Mouse (Mus musculus): ENCODE results near the gene Gm13279. TPM values are rescaled to one million over a fixed set of nuclear protein-coding genes. Genes with fewer than 3 reads are reported as not detected.
"Not testable (repeated sequence)": the region's sequence is repeated elsewhere in the genome, so short reads cannot be mapped to it uniquely, and the experiment has no call there.

Gm13279 gene
- total RNA-seq (2021): not detected
- long read RNA-seq, experiment 1: 0 reads
- long read RNA-seq, experiment 2: 0 reads

DNA sequence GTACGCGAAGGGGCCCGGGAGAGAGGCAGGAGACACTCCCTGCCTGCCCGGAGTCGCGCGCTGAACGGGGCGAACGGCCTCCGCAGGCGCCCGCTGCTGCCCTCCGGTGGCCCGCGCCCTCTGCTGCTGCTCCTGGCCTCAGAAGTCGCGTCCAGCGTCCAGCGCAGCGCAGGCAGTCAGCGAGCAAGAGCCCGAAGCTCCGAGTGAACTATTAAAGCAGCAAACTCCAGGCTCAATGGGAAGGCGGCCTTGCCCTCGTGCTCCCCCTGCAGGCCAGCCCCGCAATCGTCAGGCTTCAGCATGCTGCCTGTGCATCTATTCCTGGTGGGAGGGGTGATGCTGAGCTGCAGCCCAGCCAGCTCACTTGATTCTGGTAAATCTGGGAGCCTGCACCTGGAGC, at the start of gene Gm13279:
Gene Gm13279, plus strand, starts transcription at position 301 of the 400 bp plus-strand sequence.
- not testable (repeated sequence) for DNase-seq

DNA sequence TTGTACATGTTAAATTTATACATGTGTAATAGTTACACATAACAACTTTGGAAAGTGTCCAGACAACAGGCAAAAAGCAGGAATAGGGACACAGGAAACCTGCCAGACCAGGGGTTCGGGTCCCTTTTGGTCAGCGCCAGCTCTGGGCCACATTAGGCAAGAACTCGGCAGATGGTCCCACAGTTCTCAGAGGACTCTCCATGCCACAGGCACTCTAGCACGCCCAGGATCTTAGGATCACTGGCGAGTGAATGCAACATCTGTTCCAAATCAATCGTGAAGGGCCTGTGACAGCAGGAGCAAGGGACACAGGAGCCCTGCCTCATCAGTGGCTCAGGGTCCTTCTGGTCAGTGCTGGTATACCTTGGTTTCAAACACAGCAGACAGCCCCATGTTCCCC, 47.3 kb upstream of the Gm13279 start:
- no peak for DNase-seq

DNA sequence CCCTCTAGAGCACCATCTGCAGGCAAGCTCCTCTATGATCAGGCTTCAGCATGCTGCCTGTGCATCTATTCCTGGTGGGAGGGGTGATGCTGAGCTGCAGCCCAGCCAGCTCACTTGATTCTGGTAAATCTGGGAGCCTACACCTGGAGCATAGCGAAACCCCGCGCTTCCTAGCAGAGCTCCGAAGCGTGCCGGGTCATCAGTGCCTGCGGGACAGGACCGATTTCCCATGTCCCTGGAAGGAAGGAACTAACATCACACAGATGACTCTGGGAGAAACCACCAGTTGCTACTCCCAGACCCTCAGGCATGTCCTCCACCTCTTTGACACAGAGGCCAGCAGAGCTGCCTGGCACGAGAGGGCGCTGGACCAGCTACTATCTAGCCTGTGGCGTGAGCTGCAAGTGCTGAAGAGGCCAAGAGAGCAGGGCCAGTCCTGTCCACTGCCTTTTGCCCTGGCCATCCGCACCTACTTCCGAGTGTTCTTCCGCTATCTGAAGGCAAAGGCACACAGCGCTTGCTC, 42.3 kb upstream of the Gm13279 start, which contains the start of gene Gm13271:
Gene Gm13271, plus strand, starts transcription at position 51 of the 523 bp plus-strand sequence.
- peak; percentile 54 for DNase-seq

DNA sequence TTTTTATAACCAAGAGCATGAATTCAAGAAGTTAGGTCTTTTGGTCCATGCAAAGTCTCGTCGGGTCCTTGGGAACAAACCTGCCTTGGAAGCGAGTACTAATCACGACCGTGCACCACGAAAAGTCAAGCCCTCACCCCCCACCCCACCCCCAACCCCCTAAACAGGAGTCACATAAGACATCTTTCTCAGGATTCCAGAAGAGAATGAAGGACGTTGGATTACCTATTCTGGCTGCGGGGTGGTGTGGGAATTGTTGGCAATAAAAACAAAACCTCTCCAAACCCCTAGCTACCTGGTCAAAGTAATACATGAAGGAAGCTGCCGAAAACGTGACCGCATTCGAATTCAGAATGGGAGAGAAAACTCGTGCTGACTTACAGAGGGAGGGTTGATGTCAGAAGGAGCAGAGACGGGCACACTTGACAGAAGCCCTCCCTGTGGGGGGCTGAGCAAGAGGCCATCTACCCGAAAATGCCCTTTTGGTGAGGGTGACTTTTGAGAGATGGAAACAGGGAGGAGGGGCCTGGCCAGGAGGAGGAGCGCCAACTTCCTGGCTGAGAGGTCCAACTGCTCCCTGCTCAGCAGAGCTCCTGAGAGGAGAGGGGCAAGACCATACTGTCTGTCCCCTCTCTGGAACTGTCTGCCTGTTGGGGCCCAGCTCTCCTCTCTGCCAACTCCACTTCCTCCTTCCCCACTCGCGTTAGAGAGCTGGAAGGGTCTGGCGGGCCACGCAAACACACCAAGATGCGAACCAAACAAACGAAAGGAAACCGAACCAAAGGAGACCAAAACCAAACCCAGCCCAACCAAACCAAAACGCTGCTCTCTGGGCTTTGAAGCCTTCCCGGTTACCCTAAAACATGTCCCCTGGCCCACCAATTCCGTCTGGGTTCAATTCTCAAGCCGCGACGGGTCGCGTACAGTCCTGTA, 40.4 kb upstream of the Gm13279 start:
- DNase-seq: not testable (repeated sequence)

DNA sequence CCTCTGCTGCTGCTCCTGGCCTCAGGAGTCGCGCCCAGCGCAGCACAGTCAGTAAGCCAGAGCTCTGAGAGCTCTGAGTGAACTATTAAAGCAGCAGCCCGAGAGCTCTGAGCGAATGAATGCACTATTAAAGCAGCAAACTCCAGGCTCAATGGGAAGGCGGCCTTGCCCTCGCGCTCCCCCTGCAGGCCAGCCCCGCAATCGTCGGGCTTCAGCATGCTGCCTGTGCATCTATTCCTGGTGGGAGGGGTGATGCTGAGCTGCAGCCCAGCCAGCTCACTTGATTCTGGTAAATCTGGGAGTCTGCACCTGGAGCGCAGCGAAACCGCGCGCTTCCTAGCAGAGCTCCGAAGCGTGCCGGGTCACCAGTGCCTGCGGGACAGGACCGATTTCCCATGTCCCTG, 39.6 kb upstream of the Gm13279 start:
- peak; percentile 86 for DNase-seq

DNA sequence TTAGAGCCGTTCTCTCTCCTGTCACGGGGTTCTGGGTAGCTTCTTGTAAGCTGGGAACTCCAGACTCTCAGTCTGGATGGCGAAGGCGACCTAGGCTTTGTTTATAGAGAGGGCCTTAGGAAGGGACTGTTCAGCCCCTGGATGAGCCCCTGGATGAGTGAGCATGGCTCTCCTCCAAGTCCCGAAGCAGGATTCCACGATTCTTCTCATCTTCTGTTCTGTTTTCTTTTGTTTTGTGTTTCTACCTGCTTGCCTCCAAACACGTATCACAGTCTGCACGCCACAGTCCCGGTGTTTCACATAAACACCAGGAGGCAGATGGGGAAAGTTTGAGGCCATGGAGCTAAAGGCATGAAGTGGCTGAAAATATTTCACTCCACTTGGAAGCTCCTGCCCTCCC, 38.4 kb upstream of the Gm13279 start:
- not testable (repeated sequence) for DNase-seq

DNA sequence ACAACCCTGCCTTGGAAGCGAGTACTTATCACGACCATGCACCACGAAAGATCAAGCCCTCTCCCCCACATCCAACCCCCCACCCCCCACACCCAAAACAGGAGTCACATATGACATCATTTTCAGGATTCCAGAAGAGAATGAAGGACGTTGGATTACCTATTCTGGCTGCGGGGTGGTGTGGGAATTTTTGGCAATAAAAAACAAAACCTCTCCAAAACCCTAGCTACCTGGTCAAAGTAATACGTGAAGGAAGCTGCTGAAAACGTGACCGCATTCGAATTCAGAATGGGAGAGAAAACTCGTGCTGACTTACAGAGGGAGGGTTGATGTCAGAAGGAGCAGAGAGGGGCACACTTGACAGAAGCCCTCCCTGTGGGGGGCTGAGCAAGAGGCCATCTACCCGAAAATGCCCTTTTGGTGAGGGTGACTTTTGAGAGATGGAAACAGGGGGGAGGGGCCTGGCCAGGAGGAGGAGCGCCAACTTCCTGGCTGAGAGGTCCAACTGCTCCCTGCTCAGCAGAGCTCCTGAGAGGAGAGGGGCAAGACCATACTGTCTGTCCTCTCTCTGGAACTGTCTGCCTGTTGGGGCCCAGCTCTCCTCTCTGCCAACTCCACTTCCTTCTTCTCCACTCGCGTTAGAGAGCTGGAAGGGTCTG, 37.5 kb upstream of the Gm13279 start, which contains the start of gene Gm13283:
Gene Gm13283, plus strand, starts transcription at position 510 of the 659 bp plus-strand sequence.
- peak; percentile 36 for DNase-seq

DNA sequence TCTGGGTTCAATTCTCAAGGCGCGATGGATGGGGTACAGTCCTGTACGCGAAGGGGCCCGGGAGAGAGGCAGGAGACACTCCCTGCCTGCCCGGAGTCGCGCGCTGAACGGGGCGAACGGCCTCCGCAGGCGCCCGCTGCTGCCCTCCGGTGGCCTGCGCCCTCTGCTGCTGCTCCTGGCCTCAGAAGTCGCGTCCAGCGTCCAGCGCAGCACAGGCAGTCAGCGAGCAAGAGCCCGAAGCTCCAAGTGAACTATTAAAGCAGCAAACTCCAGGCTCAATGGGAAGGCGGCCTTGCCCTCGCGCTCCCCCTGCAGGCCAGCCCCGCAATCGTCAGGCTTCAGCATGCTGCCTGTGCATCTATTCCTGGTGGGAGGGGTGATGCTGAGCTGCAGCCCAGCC, 36.8 kb upstream of the Gm13279 start:
- peak; percentile 79 for DNase-seq

DNA sequence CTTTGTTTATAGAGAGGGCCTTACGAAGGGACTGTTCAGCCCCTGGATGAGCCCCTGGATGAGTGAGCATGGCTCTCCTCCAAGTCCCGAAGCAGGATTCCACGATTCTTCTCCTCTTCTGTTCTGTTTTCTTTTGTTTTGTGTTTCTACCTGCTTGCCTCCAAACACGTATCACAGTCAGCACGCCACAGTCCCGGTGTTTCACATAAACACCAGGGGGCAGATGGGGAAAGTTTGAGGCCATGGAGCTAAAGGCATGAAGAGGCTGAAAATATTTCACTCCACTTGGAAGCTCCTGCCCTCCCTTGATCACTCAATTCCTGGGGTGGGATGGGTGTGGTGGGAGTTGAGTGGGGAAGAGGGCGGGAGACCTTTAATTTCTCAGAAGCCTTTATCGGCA, 35.4 kb upstream of the Gm13279 start:
- peak; percentile 66 for DNase-seq

DNA sequence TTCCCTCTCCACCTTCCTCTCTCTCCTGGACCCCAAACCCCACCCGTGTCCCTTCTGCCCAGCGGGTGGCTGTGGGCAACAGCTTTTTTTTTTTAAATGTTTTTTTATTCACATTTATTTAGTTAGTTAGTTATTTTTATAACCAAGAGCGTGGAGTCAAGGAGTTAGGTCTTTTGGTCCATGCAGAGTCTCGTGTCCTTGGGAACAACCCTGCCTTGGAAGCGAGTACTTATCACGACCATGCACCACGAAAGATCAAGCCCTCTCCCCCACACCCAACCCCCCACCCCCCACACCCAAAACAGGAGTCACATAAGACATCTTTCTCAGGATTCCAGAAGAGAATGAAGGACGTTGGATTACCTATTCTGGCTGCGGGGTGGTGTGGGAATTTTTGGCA, 34.9 kb upstream of the Gm13279 start:
- not testable (repeated sequence) for DNase-seq

DNA sequence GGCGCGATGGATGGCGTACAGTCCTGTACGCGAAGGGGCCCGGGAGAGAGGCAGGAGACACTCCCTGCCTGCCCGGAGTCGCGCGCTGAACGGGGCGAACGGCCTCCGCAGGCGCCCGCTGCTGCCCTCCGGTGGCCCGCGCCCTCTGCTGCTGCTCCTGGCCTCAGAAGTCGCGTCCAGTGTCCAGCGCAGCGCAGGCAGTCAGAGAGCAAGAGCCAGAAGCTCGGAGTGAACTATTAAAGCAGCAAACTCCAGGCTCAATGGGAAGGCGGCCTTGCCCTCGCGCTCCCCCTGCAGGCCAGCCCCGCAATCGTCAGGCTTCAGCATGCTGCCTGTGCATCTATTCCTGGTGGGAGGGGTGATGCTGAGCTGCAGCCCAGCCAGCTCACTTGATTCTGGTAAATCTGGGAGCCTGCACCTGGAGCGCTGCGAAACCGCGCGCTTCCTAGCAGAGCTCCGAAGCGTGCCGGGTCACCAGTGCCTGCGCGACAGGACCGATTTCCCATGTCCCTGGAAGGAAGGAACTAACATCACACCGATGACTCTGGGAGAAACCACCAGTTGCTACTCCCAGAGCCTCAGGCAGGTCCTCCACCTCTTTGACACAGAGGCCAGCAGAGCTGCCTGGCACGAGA, 33.7 kb upstream of the Gm13279 start:
- DNase-seq: peak; percentile 64

DNA sequence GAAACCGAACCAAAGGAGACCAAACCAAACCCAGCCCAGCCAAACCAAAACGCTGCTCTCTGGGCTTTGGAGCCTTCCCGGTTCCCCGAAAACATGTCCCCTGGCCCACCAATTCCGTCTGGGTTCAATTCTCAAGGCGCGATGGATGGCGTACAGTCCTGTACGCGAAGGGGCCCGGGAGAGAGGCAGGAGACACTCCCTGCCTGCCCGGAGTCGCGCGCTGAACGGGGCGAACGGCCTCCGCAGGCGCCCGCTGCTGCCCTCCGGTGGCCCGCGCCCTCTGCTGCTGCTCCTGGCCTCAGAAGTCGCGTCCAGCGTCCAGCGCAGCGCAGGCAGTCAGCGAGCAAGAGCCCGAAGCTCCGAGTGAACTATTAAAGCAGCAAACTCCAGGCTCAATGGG, 23.7 kb upstream of the Gm13279 start, which contains the start of gene Gm13290:
Gene Gm13290, plus strand, starts transcription at position 301 of the 400 bp plus-strand sequence.
- DNase-seq: not testable (repeated sequence)

DNA sequence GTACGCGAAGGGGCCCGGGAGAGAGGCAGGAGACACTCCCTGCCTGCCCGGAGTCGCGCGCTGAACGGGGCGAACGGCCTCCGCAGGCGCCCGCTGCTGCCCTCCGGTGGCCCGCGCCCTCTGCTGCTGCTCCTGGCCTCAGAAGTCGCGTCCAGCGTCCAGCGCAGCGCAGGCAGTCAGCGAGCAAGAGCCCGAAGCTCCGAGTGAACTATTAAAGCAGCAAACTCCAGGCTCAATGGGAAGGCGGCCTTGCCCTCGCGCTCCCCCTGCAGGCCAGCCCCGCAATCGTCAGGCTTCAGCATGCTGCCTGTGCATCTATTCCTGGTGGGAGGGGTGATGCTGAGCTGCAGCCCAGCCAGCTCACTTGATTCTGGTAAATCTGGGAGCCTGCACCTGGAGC, 20.6 kb upstream of the Gm13279 start, which contains the start of gene Gm13289:
Gene Gm13289, plus strand, starts transcription at position 301 of the 400 bp plus-strand sequence.
- not testable (repeated sequence) for DNase-seq

DNA sequence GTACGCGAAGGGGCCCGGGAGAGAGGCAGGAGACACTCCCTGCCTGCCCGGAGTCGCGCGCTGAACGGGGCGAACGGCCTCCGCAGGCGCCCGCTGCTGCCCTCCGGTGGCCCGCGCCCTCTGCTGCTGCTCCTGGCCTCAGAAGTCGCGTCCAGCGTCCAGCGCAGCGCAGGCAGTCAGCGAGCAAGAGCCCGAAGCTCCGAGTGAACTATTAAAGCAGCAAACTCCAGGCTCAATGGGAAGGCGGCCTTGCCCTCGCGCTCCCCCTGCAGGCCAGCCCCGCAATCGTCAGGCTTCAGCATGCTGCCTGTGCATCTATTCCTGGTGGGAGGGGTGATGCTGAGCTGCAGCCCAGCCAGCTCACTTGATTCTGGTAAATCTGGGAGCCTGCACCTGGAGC, 17.6 kb upstream of the Gm13279 start, which contains the start of gene Gm13272:
Gene Gm13272, plus strand, starts transcription at position 301 of the 400 bp plus-strand sequence.
- DNase-seq: not testable (repeated sequence)

DNA sequence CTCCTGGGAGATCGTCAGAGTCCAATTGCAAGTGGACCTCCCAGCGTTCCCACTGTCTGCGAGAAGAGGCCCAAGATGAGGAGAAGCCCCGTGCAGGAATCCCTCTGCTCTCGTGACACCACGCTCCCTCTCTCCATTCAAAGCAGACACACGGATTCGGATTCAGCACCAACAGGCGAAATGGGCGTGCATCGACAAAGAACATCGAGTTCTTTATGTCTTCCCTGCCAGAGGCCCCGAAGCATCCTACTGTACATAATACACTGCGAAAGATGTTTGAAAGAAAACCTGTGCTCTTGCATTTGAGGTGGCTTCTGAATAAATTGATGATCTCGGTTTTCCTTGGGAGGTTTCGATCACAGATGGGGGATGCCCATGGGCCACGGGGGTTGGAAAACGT, 16.9 kb upstream of the Gm13279 start:
- not testable (repeated sequence) for DNase-seq

DNA sequence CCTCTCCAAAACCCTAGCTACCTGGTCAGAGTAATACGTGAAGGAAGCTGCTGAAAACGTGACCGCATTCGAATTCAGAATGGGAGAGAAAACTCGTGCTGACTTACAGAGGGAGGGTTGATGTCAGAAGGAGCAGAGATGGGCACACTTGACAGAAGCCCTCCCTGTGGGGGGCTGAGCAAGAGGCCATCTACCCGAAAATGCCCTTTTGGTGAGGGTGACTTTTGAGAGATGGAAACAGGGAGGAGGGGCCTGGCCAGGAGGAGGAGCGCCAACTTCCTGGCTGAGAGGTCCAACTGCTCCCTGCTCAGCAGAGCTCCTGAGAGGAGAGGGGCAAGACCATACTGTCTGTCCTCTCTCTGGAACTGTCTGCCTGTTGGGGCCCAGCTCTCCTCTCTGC, 15.4 kb upstream of the Gm13279 start, which contains the start of gene Ifnz:
Gene Ifnz, plus strand, starts transcription at position 301 of the 400 bp plus-strand sequence.
- not testable (repeated sequence) for DNase-seq

DNA sequence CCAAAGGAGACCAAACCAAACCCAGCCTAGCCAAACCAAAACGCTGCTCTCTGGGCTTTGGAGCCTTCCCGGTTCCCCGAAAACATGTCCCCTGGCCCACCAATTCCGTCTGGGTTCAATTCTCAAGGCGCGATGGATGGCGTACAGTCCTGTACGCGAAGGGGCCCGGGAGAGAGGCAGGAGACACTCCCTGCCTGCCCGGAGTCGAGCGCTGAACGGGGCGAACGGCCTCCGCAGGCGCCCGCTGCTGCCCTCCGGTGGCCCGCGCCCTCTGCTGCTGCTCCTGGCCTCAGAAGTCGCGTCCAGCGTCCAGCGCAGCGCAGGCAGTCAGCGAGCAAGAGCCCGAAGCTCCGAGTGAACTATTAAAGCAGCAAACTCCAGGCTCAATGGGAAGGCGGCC, 14.9 kb upstream of the Gm13279 start:
- not testable (repeated sequence) for DNase-seq

DNA sequence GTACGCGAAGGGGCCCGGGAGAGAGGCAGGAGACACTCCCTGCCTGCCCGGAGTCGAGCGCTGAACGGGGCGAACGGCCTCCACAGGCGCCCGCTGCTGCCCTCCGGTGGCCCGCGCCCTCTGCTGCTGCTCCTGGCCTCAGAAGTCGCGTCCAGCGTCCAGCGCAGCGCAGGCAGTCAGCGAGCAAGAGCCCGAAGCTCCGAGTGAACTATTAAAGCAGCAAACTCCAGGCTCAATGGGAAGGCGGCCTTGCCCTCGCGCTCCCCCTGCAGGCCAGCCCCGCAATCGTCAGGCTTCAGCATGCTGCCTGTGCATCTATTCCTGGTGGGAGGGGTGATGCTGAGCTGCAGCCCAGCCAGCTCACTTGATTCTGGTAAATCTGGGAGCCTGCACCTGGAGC, 11.8 kb upstream of the Gm13279 start, which contains the start of gene Gm13276:
Gene Gm13276, plus strand, starts transcription at position 301 of the 400 bp plus-strand sequence.
- DNase-seq: not testable (repeated sequence)

DNA sequence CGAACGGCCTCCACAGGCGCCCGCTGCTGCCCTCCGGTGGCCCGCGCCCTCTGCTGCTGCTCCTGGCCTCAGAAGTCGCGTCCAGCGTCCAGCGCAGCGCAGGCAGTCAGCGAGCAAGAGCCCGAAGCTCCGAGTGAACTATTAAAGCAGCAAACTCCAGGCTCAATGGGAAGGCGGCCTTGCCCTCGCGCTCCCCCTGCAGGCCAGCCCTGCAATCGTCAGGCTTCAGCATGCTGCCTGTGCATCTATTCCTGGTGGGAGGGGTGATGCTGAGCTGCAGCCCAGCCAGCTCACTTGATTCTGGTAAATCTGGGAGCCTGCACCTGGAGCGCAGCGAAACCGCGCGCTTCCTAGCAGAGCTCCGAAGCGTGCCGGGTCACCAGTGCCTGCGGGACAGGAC, 8.8 kb upstream of the Gm13279 start, which contains the start of gene Gm13277:
Gene Gm13277, plus strand, starts transcription at position 231 of the 400 bp plus-strand sequence.
- peak; percentile 68 for DNase-seq

DNA sequence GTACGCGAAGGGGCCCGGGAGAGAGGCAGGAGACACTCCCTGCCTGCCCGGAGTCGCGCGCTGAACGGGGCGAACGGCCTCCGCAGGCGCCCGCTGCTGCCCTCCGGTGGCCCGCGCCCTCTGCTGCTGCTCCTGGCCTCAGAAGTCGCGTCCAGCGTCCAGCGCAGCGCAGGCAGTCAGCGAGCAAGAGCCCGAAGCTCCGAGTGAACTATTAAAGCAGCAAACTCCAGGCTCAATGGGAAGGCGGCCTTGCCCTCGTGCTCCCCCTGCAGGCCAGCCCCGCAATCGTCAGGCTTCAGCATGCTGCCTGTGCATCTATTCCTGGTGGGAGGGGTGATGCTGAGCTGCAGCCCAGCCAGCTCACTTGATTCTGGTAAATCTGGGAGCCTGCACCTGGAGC, 5.9 kb upstream of the Gm13279 start, which contains the start of gene Gm13278:
Gene Gm13278, plus strand, starts transcription at position 301 of the 400 bp plus-strand sequence.
- DNase-seq: not testable (repeated sequence)
